Mouse (Mus musculus) brain, adult 2 months (tissue): ENCODE results near the gene Scn10a.

ENCODE experiments used
- DNase-seq: peaks from one replicate; pipeline ENCODE4 v3.0.0; 2011; ENCODE audit warnings: low read depth, low spot score

Scn10a gene

GRCm38 (mm10) chr9:119719222-119719621 is at the start of gene Scn10a:
Scn10a (minus strand) TSS chr9:119719322.
- no peak for DNase-seq

GRCm38 (mm10) chr9:119768585-119768984 is 49.5 kb upstream of the Scn10a start:
- peak; percentile 22 for DNase-seq

GRCm38 (mm10) chr9:119760226-119760625 is 41.1 kb upstream of the Scn10a start:
- DNase-seq: no peak

GRCm38 (mm10) chr9:119759457-119759856 is 40.3 kb upstream of the Scn10a start:
- DNase-seq: no peak

- peak; percentile 67 for DNase-seq
Observed at GRCm38 (mm10) chr9:119751507-119751906, 32.4 kb upstream of the Scn10a start.

GRCm38 (mm10) chr9:119749112-119749511 is 30.0 kb upstream of the Scn10a start:
- DNase-seq: no peak

GRCm38 (mm10) chr9:119743900-119744299 is 24.8 kb upstream of the Scn10a start:
- no peak for DNase-seq

- DNase-seq: no peak
Observed at GRCm38 (mm10) chr9:119743312-119743711, 24.2 kb upstream of the Scn10a start.

GRCm38 (mm10) chr9:119741101-119741786 is 22.1 kb upstream of the Scn10a start:
- DNase-seq: no peak

- no peak for DNase-seq
Observed at GRCm38 (mm10) chr9:119728412-119729097, 9.4 kb upstream of the Scn10a start.

- DNase-seq: no peak
Observed at GRCm38 (mm10) chr9:119726990-119727389, 7.9 kb upstream of the Scn10a start.

- peak; percentile 12 for DNase-seq
Observed at GRCm38 (mm10) chr9:119725293-119725862, 6.3 kb upstream of the Scn10a start.

GRCm38 (mm10) chr9:119706700-119707099 is 12.4 kb downstream of the Scn10a start:
- DNase-seq: no peak

GRCm38 (mm10) chr9:119691505-119691904 is 27.6 kb downstream of the Scn10a start:
- DNase-seq: no peak

- no peak for DNase-seq
Observed at GRCm38 (mm10) chr9:119691001-119691400, 28.1 kb downstream of the Scn10a start.

GRCm38 (mm10) chr9:119687893-119688292 is 31.2 kb downstream of the Scn10a start:
- no peak for DNase-seq

GRCm38 (mm10) chr9:119686187-119686586 is 32.9 kb downstream of the Scn10a start:
- no peak for DNase-seq

- DNase-seq: no peak
Observed at GRCm38 (mm10) chr9:119680896-119681295, 38.2 kb downstream of the Scn10a start.

- no peak for DNase-seq
Observed at GRCm38 (mm10) chr9:119664109-119664508, 55.0 kb downstream of the Scn10a start.

GRCm38 (mm10) chr9:119656111-119656510 is 63.0 kb downstream of the Scn10a start:
- peak; percentile 49 for DNase-seq

- no peak for DNase-seq
Observed at GRCm38 (mm10) chr9:119653758-119654157, 65.4 kb downstream of the Scn10a start.

- DNase-seq: peak; percentile 51
Observed at GRCm38 (mm10) chr9:119646942-119647547, 72.1 kb downstream of the Scn10a start.
